Comparison of ENCODE assay signal across 9 mouse cellular contexts in genomic region chr6:88925640-88926205, GRCm38 (mm10). TPM values are rescaled to one million over a fixed set of nuclear protein-coding genes. Genes with fewer than 3 reads are reported as not detected.
DNase-seq lines count a peak whose midpoint lies in the region; ATAC-seq and TF ChIP-seq lines count a peak whose summit lies in the region.
"Had no signal": no experiment of that assay in that cellular context is flagged by ENCODE, and none has a peak within 500 bp of the region (broad histone marks: within the 10 kb centered on the region; RNA-seq: fewer than 3 reads in every experiment).

No protein-coding gene starts in this region.

- no peak overlapping the region for H3K4me2 ChIP-seq in heart, postnatal 0 days (ENCODE audit: low read depth, low read length)
- H3K4me2 ChIP-seq in heart, embryonic 11.5 days: no peak overlapping the region
- 0 out of 2 replicates have a peak overlapping the region, but pooled peaks have one; percentile 5 for H3K4me2 ChIP-seq in embryonic facial prominence, embryonic 14.5 days (ENCODE audit: low read depth, low read length)
- H3K4me2 ChIP-seq in limb, embryonic 13.5 days (replicated peaks): no peak overlapping the region

- no peaks in the 10 kb centered on the region for H3K36me3 ChIP-seq in heart, postnatal 0 days (replicated peaks; ENCODE audit: control insufficient read depth, insufficient read depth, low read length)
- no peaks in the 10 kb centered on the region for H3K36me3 ChIP-seq in heart, embryonic 11.5 days (ENCODE audit: control insufficient read depth, insufficient read depth, low read length)
- H3K36me3 ChIP-seq in embryonic facial prominence, embryonic 14.5 days (ENCODE audit: control insufficient read depth, insufficient read depth, low read length): no peaks in the 10 kb centered on the region
- no peaks in the 10 kb centered on the region for H3K36me3 ChIP-seq in limb, embryonic 13.5 days

- 30% methylated on average over 4 of the region's 4 CpGs for WGBS in heart, postnatal 0 days
- 22% methylated on average over 4 of the region's 4 CpGs for WGBS in heart, embryonic 11.5 days (ENCODE audit: insufficient replicate concordance)
- 19% methylated on average over 4 of the region's 4 CpGs for WGBS in embryonic facial prominence, embryonic 14.5 days
- WGBS in limb, embryonic 13.5 days: 13% methylated on average over 4 of the region's 4 CpGs

- no peaks in the 10 kb centered on the region for H3K9me3 ChIP-seq in heart, postnatal 0 days (replicated peaks; ENCODE audit: control insufficient read depth, low read length)
- H3K9me3 ChIP-seq in heart, embryonic 11.5 days (replicated peaks; ENCODE audit: control insufficient read depth, low read length): no peaks in the 10 kb centered on the region
- no peaks in the 10 kb centered on the region for H3K9me3 ChIP-seq in embryonic facial prominence, embryonic 14.5 days (ENCODE audit: control insufficient read depth, low read length)
- H3K9me3 ChIP-seq in limb, embryonic 13.5 days: no peaks in the 10 kb centered on the region

- H3K9ac ChIP-seq in heart, postnatal 0 days (replicated peaks; ENCODE audit: low read depth, low read length): no peak overlapping the region
- no peak overlapping the region for H3K9ac ChIP-seq in heart, embryonic 11.5 days (ENCODE audit: low read depth, low read length)
- H3K9ac ChIP-seq in embryonic facial prominence, embryonic 14.5 days (ENCODE audit: low read depth, low read length): peak overlapping the region; percentile 26; the same call in 1 of the 2 replicates
- no peak overlapping the region for H3K9ac ChIP-seq in limb, embryonic 13.5 days

- peak overlapping the region; percentile 89 for H3K27ac ChIP-seq in heart, postnatal 0 days (ENCODE audit: low read depth)
- no peak overlapping the region for H3K27ac ChIP-seq in heart, embryonic 11.5 days (ENCODE audit: low read depth, low read length)
- peak overlapping the region; percentile 84 for H3K27ac ChIP-seq in embryonic facial prominence, embryonic 14.5 days (replicated peaks; ENCODE audit: low read depth, low read length)
- peak overlapping the region; percentile 74 for H3K27ac ChIP-seq in limb, embryonic 13.5 days

- no peak for DNase-seq in heart, postnatal 0 days (ENCODE audit: low spot score)
- DNase-seq in embryonic facial prominence, embryonic 14.5 days (ENCODE audit: low spot score): peak; percentile 43
- peak; percentile 52 to 72 for DNase-seq in thymus, adult 18-20 months
- DNase-seq in adrenal gland, adult 2 months: no peak
- DNase-seq in urinary bladder, postnatal 14 days (ENCODE audit: low spot score): no peak

- H3K4me1 ChIP-seq in heart, postnatal 0 days (ENCODE audit: control insufficient read depth, insufficient read depth): peaks cover 44% of the 10 kb centered on the region
- H3K4me1 ChIP-seq in heart, embryonic 11.5 days (ENCODE audit: control insufficient read depth, insufficient read depth, low read length): peaks cover 37% of the 10 kb centered on the region
- peaks cover 31% of the 10 kb centered on the region for H3K4me1 ChIP-seq in embryonic facial prominence, embryonic 14.5 days (ENCODE audit: control insufficient read depth, insufficient read depth, low read length)
- peaks cover 33% of the 10 kb centered on the region for H3K4me1 ChIP-seq in limb, embryonic 13.5 days

- no peak overlapping the region for H3K4me3 ChIP-seq in heart, postnatal 0 days (ENCODE audit: low read depth, low read length)
- H3K4me3 ChIP-seq in heart, embryonic 11.5 days (ENCODE audit: low read depth, low read length): no peak overlapping the region
- H3K4me3 ChIP-seq in embryonic facial prominence, embryonic 14.5 days (ENCODE audit: low read depth, low read length): no peak overlapping the region
- H3K4me3 ChIP-seq in limb, embryonic 13.5 days: no peak overlapping the region

- no peaks in the 10 kb centered on the region for H3K27me3 ChIP-seq in heart, postnatal 0 days (ENCODE audit: control insufficient read depth, insufficient read depth, low read length)
- H3K27me3 ChIP-seq in heart, embryonic 11.5 days (ENCODE audit: control insufficient read depth, insufficient read depth, low read length): no peaks in the 10 kb centered on the region
- H3K27me3 ChIP-seq in embryonic facial prominence, embryonic 14.5 days (replicated peaks; ENCODE audit: control insufficient read depth, insufficient read depth, low read length): no peaks in the 10 kb centered on the region
- H3K27me3 ChIP-seq in limb, embryonic 13.5 days: no peaks in the 10 kb centered on the region

- no peak for TF ChIP-seq EP300 in heart, postnatal 0 days (IDR thresholded peaks at IDR 0.05; ENCODE audit: low read depth)

- TF ChIP-seq CTCF in heart, postnatal 0 days (IDR thresholded peaks at IDR 0.05; ENCODE audit: low read depth): no peak

- ATAC-seq in heart, postnatal 0 days (ENCODE audit: insufficient read depth, low read depth): no peak
- ATAC-seq in heart, embryonic 11.5 days (replicated peaks; ENCODE audit: insufficient number of reproducible peaks, low FRiP score, low TSS enrichment): no peak
- peak; percentile 44; the same call in 1 of the 2 replicates for ATAC-seq in embryonic facial prominence, embryonic 14.5 days (ENCODE audit: low read depth)
- ATAC-seq in limb, embryonic 13.5 days (ENCODE audit: low FRiP score, low read depth): peak; percentile 28; the same call in 1 of the 2 replicates
- no peak for ATAC-seq in megakaryocyte-erythroid progenitor cell, adult 5-6 weeks (replicated peaks; ENCODE audit: low FRiP score, low TSS enrichment, poor library complexity, severe bottlenecking)

RNA-seq across cellular contexts. Expression of gene Tpra1, which starts 23.7 kb away (rescaled TPM):
- total RNA-seq in heart, postnatal 0 days (2014; rRNA removed; ENCODE audit: low replicate concordance): 45.9 and 131 TPM in 2 replicates
- 39.1 and 46.9 TPM in 2 replicates for polyA plus RNA-seq in heart, postnatal 0 days (2015; fragmentation: Nextera tagmentation; extraction: Ambion mirVana)
- 40.1 and 41.8 TPM in 2 replicates for polyA plus RNA-seq in heart, embryonic 11.5 days (2014; fragmentation: Nextera tagmentation; extraction: Ambion mirVana)
- polyA plus RNA-seq in embryonic facial prominence, embryonic 14.5 days (2014; fragmentation: Nextera tagmentation; extraction: Ambion mirVana): 44.9 and 52.1 TPM in 2 replicates
- polyA plus RNA-seq in limb, embryonic 13.5 days (2015; fragmentation: Nextera tagmentation; extraction: Ambion mirVana): 89.5 and 89.6 TPM in 2 replicates
- total RNA-seq in adrenal gland, adult 2 months (2021): 100 to 1,000 TPM in 1 of 2 experiments, 10 to 100 TPM in 1; 87.0 to 108 TPM
- 578 and 603 TPM in 2 replicates for polyA plus RNA-seq in adrenal gland, adult 2 months (2012; rRNA removed)
- total RNA-seq in megakaryocyte-erythroid progenitor cell, adult 5-6 weeks (2014; fragmentation: Nextera tagmentation): 31.4 and 39.7 TPM in 2 replicates
- total RNA-seq in megakaryocyte-erythroid progenitor cell, adult 5-6 weeks (2017): 25.6 and 27.6 TPM in 2 replicates

RNA-seq across cellular contexts. Expression of gene Mcm2, which starts 27.1 kb away (rescaled TPM):
- 38.8 and 49.9 TPM in 2 replicates for total RNA-seq in heart, postnatal 0 days (2014; rRNA removed; ENCODE audit: low replicate concordance)
- 25.2 and 25.6 TPM in 2 replicates for polyA plus RNA-seq in heart, postnatal 0 days (2015; fragmentation: Nextera tagmentation; extraction: Ambion mirVana)
- 119 and 138 TPM in 2 replicates for polyA plus RNA-seq in heart, embryonic 11.5 days (2014; fragmentation: Nextera tagmentation; extraction: Ambion mirVana)
- polyA plus RNA-seq in embryonic facial prominence, embryonic 14.5 days (2014; fragmentation: Nextera tagmentation; extraction: Ambion mirVana): 94.6 and 117 TPM in 2 replicates
- polyA plus RNA-seq in limb, embryonic 13.5 days (2015; fragmentation: Nextera tagmentation; extraction: Ambion mirVana): 144 and 146 TPM in 2 replicates
- total RNA-seq in adrenal gland, adult 2 months (2021): 10 to 100 TPM; 18.1 to 33.1 TPM
- 24.4 and 33.4 TPM in 2 replicates for polyA plus RNA-seq in adrenal gland, adult 2 months (2012; rRNA removed)
- 175 and 213 TPM in 2 replicates for total RNA-seq in megakaryocyte-erythroid progenitor cell, adult 5-6 weeks (2014; fragmentation: Nextera tagmentation)
- 181 and 236 TPM in 2 replicates for total RNA-seq in megakaryocyte-erythroid progenitor cell, adult 5-6 weeks (2017)

RNA-seq across cellular contexts. Expression of gene Podxl2, which starts 50.9 kb away (rescaled TPM):
- total RNA-seq in heart, postnatal 0 days (2014; rRNA removed; ENCODE audit: low replicate concordance): 90.9 and 101 TPM in 2 replicates
- polyA plus RNA-seq in heart, postnatal 0 days (2015; fragmentation: Nextera tagmentation; extraction: Ambion mirVana): 60.3 and 60.8 TPM in 2 replicates
- 26.4 and 27.2 TPM in 2 replicates for polyA plus RNA-seq in heart, embryonic 11.5 days (2014; fragmentation: Nextera tagmentation; extraction: Ambion mirVana)
- 83.4 and 95.9 TPM in 2 replicates for polyA plus RNA-seq in embryonic facial prominence, embryonic 14.5 days (2014; fragmentation: Nextera tagmentation; extraction: Ambion mirVana)
- 108 and 114 TPM in 2 replicates for polyA plus RNA-seq in limb, embryonic 13.5 days (2015; fragmentation: Nextera tagmentation; extraction: Ambion mirVana)
- total RNA-seq in adrenal gland, adult 2 months (2021): 10 to 100 TPM; 24.2 to 78.2 TPM
- 263 and 360 TPM in 2 replicates for polyA plus RNA-seq in adrenal gland, adult 2 months (2012; rRNA removed)
- total RNA-seq in megakaryocyte-erythroid progenitor cell, adult 5-6 weeks (2014; fragmentation: Nextera tagmentation): 6.6 TPM in 1 of 2 replicates, not detected in the other
- not detected in 2 replicates for total RNA-seq in megakaryocyte-erythroid progenitor cell, adult 5-6 weeks (2017)
- total RNA-seq: MEL had no signal

Comparison
In these comparisons a context has a peak if more than half of its experiments do, and no peak if none do; other contexts are left out.
1. ATAC-seq: peak in embryonic facial prominence, embryonic 14.5 days (single experiment) and limb, embryonic 13.5 days (single experiment); none in heart, postnatal 0 days (single experiment), heart, embryonic 11.5 days (single experiment) and megakaryocyte-erythroid progenitor cell, adult 5-6 weeks (single experiment).
2. DNase-seq: peak in embryonic facial prominence, embryonic 14.5 days (single experiment) and thymus, adult 18-20 months (2 of 2); none in heart, postnatal 0 days (single experiment), adrenal gland, adult 2 months (single experiment) and urinary bladder, postnatal 14 days (single experiment).